Mouse (Mus musculus) lung, adult 2 months (tissue): ENCODE data around the gene Gtf3c1.

Experiments
- CTCF ChIP-seq: fragments of 200-500 bp; IDR thresholded peaks from 2 replicates; pipeline ENCODE4 v1.5.1; 2011; ENCODE audit warnings: mild to moderate bottlenecking, low read length, control low read depth; ENCODE audit not compliant: insufficient read depth
- POLR2A ChIP-seq: fragments of 200-500 bp; IDR thresholded peaks from 2 replicates; pipeline ENCODE4 v1.6.1; 2011; ENCODE audit warnings: low read depth, mild to moderate bottlenecking, control low read depth, low read length, borderline replicate concordance; ENCODE audit errors: extremely low read depth

- TF ChIP-seq CTCF (no peak), POLR2A (no peak)
Observed at GRCm38 (mm10) chr7:125608183-125608688, 99.3 kb downstream of the Gtf3c1 start.
